Mouse (Mus musculus) liver, postnatal 0 days (tissue): Measurements from ENCODE around the gene Rps6kl1. TPM values are rescaled to one million over a fixed set of nuclear protein-coding genes. Genes with fewer than 3 reads are reported as not detected.
A peak's percentile ranks its signal among the peaks of the same experiment; 100 is the strongest.

ENCODE experiments used
- ATAC-seq: fragments of 200-750 bp; cut with Nextera tagmentation; 2 replicates; pipeline ENCODE4 v1.8.0; 2017; ENCODE audit warnings: mild to moderate bottlenecking, moderate library complexity
- DNase-seq: peaks from one replicate; pipeline ENCODE4 v3.0.0-alpha.2; 2016
- H3K27ac ChIP-seq: fragments of 300-500 bp; sonication (generic); 2 replicates; pipeline ENCODE4 v1.5.1; 2014; ENCODE audit warnings: antibody characterized with exemption, moderate library complexity, mild to moderate bottlenecking, low read depth
- H3K27me3 ChIP-seq: fragments of 300-500 bp; sonication (generic); 2 replicates; pipeline ENCODE4 v1.6.1; 2014; ENCODE audit warnings: low read length, control low read depth, mixed read lengths; ENCODE audit not compliant: insufficient read depth
- H3K36me3 ChIP-seq: fragments of 300-500 bp; sonication (generic); replicated peaks from 2 replicates; pipeline ENCODE4 v1.6.1; 2014; ENCODE audit warnings: mild to moderate bottlenecking, control low read depth, low read length, moderate library complexity, mixed read lengths; ENCODE audit not compliant: insufficient read depth
- H3K4me1 ChIP-seq: fragments of 300-500 bp; sonication (generic); 2 replicates; pipeline ENCODE4 v1.6.1; 2014; ENCODE audit warnings: antibody characterized with exemption, mild to moderate bottlenecking, control low read depth; ENCODE audit not compliant: insufficient read depth
- H3K4me2 ChIP-seq: fragments of 300-500 bp; sonication (generic); 2 replicates; pipeline ENCODE4 v1.6.1; 2014; ENCODE audit warnings: low read depth, mild to moderate bottlenecking, low read length, moderate library complexity, mixed read lengths
- H3K4me3 ChIP-seq: fragments of 300-500 bp; sonication (generic); 2 replicates; pipeline ENCODE4 v1.5.1; 2014; ENCODE audit warnings: low read depth, low read length
- H3K9ac ChIP-seq: fragments of 300-500 bp; sonication (generic); replicated peaks from 2 replicates; pipeline ENCODE4 v1.6.1; 2014; ENCODE audit warnings: mild to moderate bottlenecking, moderate library complexity
- H3K9me3 ChIP-seq: fragments of 300-500 bp; sonication (generic); 2 replicates; pipeline ENCODE4 v1.6.1; 2016; ENCODE audit warnings: mild to moderate bottlenecking, control low read depth, low read length, mixed read lengths
- CTCF ChIP-seq: sonication (generic); IDR thresholded peaks from 2 replicates; pipeline ENCODE4 v1.5.1; 2016; ENCODE audit warnings: antibody characterized with exemption, low read depth
- EP300 ChIP-seq: IDR thresholded peaks from 2 replicates; pipeline ENCODE4 v1.6.1; 2016; ENCODE audit warnings: antibody characterized with exemption, low read depth, mild to moderate bottlenecking
- WGBS: fragments of 180-500 bp; shearing (Covaris S2); extraction: QIAGEN DNeasy Blood & Tissue Kit; methylation state at CpG from one replicate; pipeline ENCODE4 v1.1.7; 2014; ENCODE audit not compliant: insufficient replicate concordance; 5-methylcytosine and 5-hydroxymethylcytosine counted together
- polyA plus RNA-seq: library from polyadenylated mRNA; unstranded; fragments of >200 nt; fragmentation: Nextera tagmentation; extraction: Ambion mirVana; gene quantifications from 2 replicates; pipeline ENCODE4 v1.2.1, GENCODE M21; 2015

The Rps6kl1 gene
- polyA plus RNA-seq, 1 experiment from 2014 or later = 0.61 TPM

DNA sequence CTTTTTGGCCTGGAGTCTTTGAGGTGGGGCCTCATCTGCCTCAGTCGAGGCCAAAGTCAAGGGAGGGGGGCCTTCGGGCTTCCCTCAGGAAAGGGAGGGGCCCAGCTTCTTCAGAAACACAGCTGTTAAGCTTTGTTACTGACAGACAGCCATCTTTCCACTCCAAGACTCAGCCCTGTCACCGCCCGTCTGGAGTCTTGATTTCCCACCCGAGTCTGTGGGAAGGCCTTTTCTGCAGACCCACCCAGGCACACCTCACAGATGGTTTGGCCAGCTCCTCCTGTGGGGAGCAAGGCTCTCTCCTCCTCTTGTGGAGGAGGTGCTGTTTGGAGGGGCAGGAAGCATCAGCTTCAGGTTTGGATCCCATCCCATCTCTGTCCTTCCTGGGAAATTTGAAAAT lies 8.5 kb upstream of the Rps6kl1 start:
- Histone ChIP-seq H3K9me3 (no peaks in the 10 kb centered on the region), H3K4me2 (no peak overlapping the region), H3K4me1 (no peaks in the 10 kb centered on the region), H3K27me3 (no peaks in the 10 kb centered on the region), H3K27ac (no peak overlapping the region), H3K4me3 (no peak overlapping the region), H3K36me3 (no peaks in the 10 kb centered on the region), H3K9ac (no peak overlapping the region)
- DNase-seq = no peak
- no peak for ATAC-seq
- no peak for TF ChIP-seq CTCF
- TF ChIP-seq EP300 = no peak
- WGBS = 63% methylated on average over 5 of the region's 5 CpGs

DNA sequence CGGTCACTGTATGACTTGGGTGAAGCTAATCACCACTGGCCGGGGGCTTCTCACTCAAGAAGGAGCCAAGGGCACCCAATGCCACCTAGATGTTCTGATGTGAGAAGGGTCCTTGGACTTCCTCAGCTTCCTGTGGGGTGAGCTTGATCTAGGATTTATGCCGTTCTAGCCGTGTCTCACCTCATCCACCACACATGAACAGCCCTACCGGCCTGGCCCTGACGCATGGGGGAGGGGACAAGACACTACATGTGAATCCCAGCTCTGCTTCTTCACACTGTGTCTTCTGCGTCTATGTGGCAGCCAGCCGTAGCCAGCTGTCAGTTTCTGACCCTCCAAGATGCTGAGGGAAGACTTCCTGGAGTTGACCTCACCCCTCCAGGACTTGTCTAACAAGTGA lies 7.7 kb upstream of the Rps6kl1 start:
- Histone ChIP-seq H3K4me1 (no peaks in the 10 kb centered on the region), H3K9ac (no peak overlapping the region), H3K27me3 (no peaks in the 10 kb centered on the region), H3K27ac (no peak overlapping the region), H3K4me3 (no peak overlapping the region), H3K4me2 (no peak overlapping the region), H3K36me3 (no peaks in the 10 kb centered on the region), H3K9me3 (no peaks in the 10 kb centered on the region)
- TF ChIP-seq EP300 (no peak), CTCF (no peak)
- ATAC-seq (no peak), DNase-seq (no peak)
- 84% methylated on average over 8 of the region's 8 CpGs for WGBS

DNA sequence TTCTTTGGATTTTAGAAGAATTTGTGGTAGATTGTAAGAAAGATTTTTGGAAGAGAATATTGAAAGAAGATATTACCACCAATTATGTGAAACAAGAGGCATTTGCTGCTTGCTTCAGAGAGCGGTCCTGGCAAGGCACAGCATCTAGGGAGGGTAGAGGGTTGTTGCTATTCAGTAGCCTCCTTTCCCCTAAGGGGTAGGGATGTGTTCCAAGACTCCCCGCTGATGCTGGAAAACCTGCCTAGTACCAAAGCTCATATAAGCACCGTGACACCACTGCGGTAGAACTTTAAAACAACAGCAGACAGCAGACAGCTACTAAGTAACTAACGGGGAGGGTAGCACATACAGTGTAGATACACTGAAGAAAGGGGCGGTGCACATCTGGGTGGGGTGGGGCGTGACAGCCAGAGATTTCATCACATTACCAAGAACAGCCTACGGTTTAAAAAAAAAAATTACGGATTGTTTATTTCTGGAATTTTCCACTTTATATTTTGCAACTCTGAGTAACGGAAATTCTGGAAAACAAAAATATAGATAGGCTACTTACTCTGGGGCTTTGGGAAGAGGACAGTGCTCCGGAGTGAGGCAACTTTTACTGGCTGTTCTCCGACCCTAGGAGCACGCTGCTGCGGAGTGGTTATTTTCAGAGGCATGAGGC lies 6.9 kb upstream of the Rps6kl1 start:
- Histone ChIP-seq H3K4me1 (no peaks in the 10 kb centered on the region), H3K9me3 (no peaks in the 10 kb centered on the region), H3K4me3 (no peak overlapping the region), H3K9ac (no peak overlapping the region), H3K27me3 (no peaks in the 10 kb centered on the region), H3K27ac (no peak overlapping the region), H3K4me2 (no peak overlapping the region), H3K36me3 (no peaks in the 10 kb centered on the region)
- whole genome bisulfite sequencing = 80% methylated on average over 14 of the region's 14 CpGs
- ATAC-seq = no peak
- DNase-seq = no peak
- TF ChIP-seq EP300 (no peak), CTCF (no peak)

DNA sequence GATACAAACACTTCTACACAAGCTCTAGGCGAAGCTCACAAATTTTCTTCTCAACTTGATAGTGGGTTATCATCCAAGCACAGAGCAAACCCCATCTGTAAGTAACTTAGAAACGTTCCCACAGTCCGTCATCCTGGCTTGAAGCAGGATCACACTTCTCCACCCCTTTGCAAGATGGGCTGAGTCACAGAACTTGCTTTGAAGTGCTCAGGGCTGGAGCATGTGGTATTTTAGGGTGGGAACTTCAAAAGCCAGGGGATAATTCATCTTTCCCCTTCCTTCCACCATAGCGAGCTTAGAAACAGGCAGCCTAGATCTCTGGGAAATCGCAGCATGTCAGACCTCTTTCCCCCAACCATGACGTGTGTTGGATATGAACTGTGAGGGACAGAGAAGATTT lies 5.3 kb upstream of the Rps6kl1 start:
- Histone ChIP-seq H3K4me3 (no peak overlapping the region), H3K9ac (no peak overlapping the region), H3K27ac (no peak overlapping the region), H3K4me1 (peaks cover 5% of the 10 kb centered on the region), H3K9me3 (no peaks in the 10 kb centered on the region), H3K4me2 (no peak overlapping the region), H3K36me3 (no peaks in the 10 kb centered on the region), H3K27me3 (no peaks in the 10 kb centered on the region)
- WGBS = 33% methylated on average over 6 of the region's 6 CpGs
- DNase-seq (no peak), ATAC-seq (no peak)
- TF ChIP-seq EP300 (no peak), CTCF (no peak)

DNA sequence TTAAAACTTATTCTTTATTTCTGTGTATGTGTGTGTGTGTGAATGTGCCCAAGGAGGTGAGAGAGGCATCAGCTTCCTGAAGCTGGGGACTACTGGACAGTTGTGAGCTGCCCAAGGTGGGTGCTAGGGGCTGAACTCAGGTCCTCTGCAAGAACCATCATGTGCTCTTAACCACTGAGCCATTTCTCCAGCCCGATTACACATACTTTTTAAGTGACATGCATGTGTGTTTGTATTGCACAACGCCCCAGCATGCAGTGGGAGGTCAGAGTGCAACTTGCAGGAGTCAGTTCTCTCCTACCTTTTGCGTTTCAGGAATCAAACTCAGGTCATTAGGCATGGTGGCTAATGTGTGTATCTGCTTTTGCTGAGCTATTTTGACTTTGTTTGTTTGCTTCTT lies 1.9 kb upstream of the Rps6kl1 start:
- Histone ChIP-seq H3K27ac (0 out of 2 replicates have a peak overlapping the region, but pooled peaks have one; percentile 18), H3K4me3 (no peak overlapping the region), H3K36me3 (no peaks in the 10 kb centered on the region), H3K4me1 (peaks cover 11% of the 10 kb centered on the region), H3K9me3 (no peaks in the 10 kb centered on the region), H3K27me3 (0 out of 2 replicates have a peak, but pooled peaks cover 3% of the 10 kb centered on the region), H3K9ac (no peak overlapping the region), H3K4me2 (no peak overlapping the region)
- peak; percentile 62 for ATAC-seq
- WGBS = 45% methylated on average over 3 of the region's 3 CpGs
- peak; percentile 45 for DNase-seq
- no peak for TF ChIP-seq EP300
- TF ChIP-seq CTCF = no peak

DNA sequence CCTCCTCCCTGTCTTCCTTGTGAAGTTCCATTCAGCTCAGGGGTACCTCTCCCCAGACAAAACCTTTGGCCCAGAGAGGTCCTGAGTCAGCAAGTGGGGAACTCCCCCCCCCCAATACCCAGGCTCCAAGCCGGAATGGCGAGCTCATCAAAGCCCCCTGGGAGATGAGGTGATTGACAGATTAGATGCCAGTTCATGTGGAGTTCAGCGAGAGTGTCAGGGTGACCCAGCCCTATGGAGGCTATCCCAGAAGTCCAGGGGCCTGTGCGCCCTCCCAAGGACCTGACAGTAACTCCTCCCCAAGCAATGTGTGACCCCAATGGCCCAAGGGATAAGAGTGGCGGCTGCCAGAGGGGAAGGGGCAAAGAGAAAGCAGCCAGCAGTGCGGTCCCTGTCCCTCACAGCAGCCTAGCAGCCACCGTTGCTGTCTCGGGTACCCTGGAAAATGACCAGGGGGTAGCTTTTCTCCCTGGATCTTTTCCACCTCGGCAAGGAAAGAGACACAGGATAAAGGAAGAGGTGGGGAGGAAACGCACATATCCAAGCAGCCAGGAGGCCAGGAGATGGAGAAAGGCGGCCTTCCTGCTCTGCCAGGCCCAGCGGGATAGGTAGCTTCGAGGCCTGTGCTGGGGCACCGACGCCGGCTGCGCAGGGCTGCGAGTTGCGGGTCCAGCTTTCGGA lies 603 bp downstream of the Rps6kl1 start:
- H3K27me3 ChIP-seq = 0 out of 2 replicates have a peak, but pooled peaks cover 3% of the 10 kb centered on the region
- no peak overlapping the region for H3K27ac ChIP-seq
- TF ChIP-seq CTCF = no peak
- no peak for TF ChIP-seq EP300
- ATAC-seq (no peak), DNase-seq (no peak)
- H3K4me2 ChIP-seq = peak overlapping the region; percentile 64
- H3K9me3 ChIP-seq = no peaks in the 10 kb centered on the region
- peaks cover 11% of the 10 kb centered on the region for H3K4me1 ChIP-seq
- WGBS = 23% methylated on average over 20 of the region's 20 CpGs
- H3K9ac ChIP-seq = peak overlapping the region; percentile 38
- peak overlapping the region; percentile 15; the same call in 1 of the 2 replicates for H3K4me3 ChIP-seq
- H3K36me3 ChIP-seq = no peaks in the 10 kb centered on the region
